Mouse (Mus musculus) kidney, postnatal 36 days (tissue): ENCODE results near the gene Etfbkmt.
"Not testable (repeated sequence)": the region's sequence is repeated elsewhere in the genome, so short reads cannot be mapped to it uniquely, and the experiment has no call there.

Experiments used
- DNase-seq, 2 experiments: peaks; one replicate each; pipeline ENCODE4 v3.0.0; 2021 to 2022; ENCODE audit warnings: mixed read lengths in 2 of 2

The Etfbkmt gene

DNA sequence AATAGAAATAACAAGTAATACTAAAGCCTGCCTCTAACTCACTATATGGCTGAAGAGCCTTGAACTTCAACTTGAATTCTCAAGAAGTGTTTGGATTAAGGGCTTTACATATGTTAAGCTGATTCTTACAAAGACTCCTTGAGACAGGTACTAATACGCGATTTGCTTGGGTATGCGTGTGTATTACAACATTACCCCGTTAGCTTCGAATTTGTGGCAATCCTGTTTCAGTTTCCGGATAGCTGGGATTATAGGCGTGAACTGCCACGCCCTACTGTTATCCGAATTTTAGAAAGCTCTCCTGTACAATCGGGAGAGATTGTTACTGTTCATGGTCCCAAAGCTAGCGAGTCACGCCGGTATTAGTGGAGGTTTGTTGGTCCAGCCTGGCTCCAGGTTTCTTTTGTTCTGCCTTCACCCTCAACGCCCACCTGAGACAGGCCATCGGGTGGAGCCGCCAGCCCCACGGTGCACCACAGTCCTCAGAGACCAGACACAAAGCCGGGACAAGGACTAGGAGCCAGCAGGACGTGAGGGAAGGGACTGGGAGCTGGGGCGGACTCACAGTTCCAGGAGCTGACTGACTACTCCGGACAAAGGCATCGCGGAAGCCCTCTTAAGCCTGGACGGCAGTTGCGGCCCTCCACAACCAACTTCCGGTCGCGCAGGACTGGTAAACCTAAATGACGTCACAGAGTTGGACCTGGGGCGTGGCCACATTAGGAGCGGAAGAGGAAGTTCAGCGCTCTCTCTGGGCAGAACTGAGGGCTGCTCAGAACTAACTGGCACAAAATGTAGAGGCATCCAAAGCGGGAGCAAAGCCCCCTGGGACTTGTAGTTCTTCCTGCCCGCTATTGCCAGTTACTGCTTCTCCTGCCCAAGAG lies 48.6 kb downstream of the Etfbkmt start, which contains the start of gene Amn1:
TSS of gene Amn1 (minus strand) at position 672 of the 884 bp plus-strand sequence.
- DNase-seq: peak; percentile 98 to 99

DNA sequence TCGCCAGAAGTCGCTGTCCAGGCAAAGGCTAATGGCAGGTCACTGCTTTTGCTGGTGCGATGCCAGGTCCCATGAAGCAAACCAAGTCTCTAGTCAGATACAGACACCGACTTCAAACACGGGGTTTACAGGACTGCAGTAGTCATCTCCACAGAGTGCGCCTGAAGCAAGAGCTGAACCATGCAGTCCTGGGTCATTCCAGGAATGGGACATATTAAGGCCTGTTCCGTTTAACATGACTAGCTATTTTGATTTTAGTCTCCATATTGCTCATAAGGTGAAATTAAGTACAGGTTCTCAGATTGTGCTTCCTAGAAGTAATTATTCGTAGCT lies 49.2 kb downstream of the Etfbkmt start:
- no peak for DNase-seq

DNA sequence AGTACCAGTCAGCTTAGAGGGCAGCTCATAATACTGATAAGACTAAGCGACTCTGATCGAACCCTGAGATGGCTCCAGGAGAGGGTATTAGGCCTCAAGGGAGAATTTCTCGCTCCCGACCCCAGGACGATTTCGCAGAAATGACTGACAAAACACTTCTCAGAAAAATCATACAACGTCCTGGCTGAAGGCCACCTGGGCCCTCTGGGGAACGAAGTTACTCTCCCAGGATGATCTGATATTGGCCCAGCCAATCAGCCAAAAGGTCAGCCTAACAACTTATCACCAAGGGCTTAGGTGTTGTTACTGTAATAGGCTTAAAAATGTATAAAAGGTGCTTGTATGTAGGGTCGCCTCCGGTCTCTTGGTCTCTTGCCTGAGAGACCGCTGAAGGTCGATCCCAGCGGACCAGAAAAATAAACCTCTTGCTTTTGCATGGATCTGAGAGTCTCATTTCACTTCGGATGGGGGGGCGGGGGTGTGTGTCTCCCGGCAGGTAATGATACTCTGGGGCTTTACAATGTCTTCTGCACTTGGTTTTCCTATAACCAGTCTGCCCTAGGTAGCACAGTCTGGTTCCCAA lies 49.8 kb downstream of the Etfbkmt start:
- DNase-seq: peak in 1 of 2 experiments; percentile 18

DNA sequence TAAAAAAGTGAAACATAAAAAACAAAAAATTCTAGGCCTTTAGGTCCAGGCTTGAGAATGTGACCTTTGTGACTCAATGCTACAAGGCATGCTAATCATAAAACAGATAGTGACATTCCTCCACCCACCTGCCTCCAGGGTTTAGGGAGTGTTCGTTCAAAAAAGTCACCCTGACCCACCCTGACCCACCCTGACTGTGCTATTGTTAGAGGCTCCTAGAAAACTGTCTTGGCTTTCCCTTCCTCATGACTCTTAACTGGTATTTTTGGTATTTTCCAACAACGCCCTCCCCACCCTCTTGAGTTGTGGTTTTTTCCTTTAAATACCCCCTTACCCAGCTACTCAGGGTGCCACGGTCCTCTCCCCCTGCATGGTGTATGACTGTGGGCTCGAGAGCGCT lies 52.3 kb downstream of the Etfbkmt start:
- not testable (repeated sequence) for DNase-seq

DNA sequence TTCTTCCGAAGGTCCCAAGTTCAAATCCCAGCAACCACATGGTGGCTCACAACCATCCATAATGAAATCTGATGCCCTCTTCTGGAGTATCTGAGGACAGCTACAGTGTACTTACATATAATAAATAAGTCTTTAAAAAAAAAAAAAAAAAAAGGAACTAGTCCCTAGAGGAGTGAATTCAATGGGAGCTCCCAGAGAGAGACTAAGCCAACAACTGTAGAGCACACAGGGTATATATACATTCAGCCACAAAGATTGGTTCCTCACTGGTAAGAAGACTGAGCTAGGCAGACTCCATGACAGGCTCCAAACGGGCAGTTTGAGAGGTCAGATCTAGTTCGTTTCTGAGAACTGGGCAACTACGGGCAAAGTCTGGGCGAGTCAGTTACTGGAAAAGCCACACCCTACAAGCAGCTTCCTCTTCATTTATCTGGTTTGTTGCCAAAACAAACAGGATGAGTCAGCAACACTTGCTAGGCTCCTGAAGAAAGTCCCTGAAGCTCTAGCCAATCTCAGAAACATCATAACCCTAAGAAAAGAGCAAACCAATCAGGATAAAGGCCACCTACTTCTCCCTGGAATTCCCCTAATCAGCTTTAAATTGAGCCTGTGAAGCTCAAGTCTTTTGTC lies 53.7 kb downstream of the Etfbkmt start:
- DNase-seq: peak; percentile 57 to 86

DNA sequence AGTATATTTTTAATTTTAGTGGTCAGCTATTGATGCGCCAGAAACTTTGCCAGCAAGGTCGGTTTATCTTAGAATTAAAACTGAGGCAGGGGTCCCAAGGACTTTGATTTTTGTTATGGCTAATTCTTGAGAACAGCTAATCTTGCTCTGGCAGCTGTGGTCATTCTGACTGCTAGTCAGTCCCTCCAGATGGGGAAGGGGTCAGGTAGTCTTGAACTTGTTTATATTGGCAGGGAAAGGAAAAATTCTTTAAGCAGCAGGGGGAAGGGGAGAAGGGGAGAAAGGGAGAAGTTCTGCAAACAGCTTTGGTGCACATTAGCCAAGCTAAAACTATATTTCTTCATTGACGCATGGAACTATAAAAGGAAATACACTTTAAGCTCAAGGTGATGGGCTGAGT lies 57.5 kb downstream of the Etfbkmt start:
- no peak for DNase-seq

DNA sequence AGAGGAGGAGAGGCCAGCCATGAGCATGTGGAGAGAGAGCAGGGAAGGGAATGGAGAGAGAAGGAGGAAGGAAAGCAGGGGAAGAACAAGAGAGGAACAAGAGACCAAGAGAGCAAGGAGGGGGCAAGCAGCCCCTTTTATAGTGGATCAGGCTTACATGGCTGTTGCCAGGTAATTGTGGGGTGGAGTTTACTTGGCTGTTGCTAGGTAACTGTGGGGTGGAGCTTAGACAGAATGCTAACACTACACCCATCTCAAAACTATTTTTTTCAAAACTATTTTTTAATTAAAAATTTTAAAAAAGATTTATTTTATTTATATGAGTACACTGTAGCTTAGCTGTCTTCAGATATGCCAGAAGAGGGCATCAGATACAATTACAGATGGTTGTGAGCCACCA lies 58.9 kb downstream of the Etfbkmt start:
- DNase-seq: no peak
